Mouse (Mus musculus) midbrain, embryonic 10.5 days (tissue): ENCODE data around the gene Psap. TPM values are rescaled to one million over a fixed set of nuclear protein-coding genes. Genes with fewer than 3 reads are reported as not detected.

Experiments
- DNase-seq: peaks from one replicate; pipeline ENCODE4 v3.0.0-alpha.2; 2017; ENCODE audit warnings: low spot score
- H3K27ac ChIP-seq: fragments of 300-500 bp; sonication (generic); replicated peaks from 2 replicates; pipeline ENCODE4 v1.5.1; 2016; ENCODE audit warnings: mild to moderate bottlenecking
- H3K27me3 ChIP-seq: fragments of 300-500 bp; sonication (generic); 2 replicates; pipeline ENCODE4 v1.6.1; 2016; ENCODE audit warnings: low read depth, mild to moderate bottlenecking; ENCODE audit not compliant: poor library complexity, severe bottlenecking
- H3K36me3 ChIP-seq: fragments of 300-500 bp; sonication (generic); 2 replicates; pipeline ENCODE4 v1.6.1; 2016; ENCODE audit warnings: mild to moderate bottlenecking, moderate library complexity
- H3K4me1 ChIP-seq: fragments of 300-500 bp; sonication (generic); 2 replicates; pipeline ENCODE4 v1.6.1; 2016
- H3K4me3 ChIP-seq: fragments of 300-500 bp; sonication (generic); 2 replicates; pipeline ENCODE4 v1.5.1; 2016; ENCODE audit warnings: mild to moderate bottlenecking, moderate library complexity
- H3K9me3 ChIP-seq: fragments of 300-500 bp; sonication (generic); replicated peaks from 2 replicates; pipeline ENCODE4 v1.6.1; 2016; ENCODE audit warnings: mild to moderate bottlenecking
- WGBS: fragments of 180-500 bp; shearing (Covaris S2); methylation state at CpG from one replicate; pipeline ENCODE4 v1.1.7; 2016; 5-methylcytosine and 5-hydroxymethylcytosine counted together
- polyA plus RNA-seq: library from polyadenylated mRNA; unstranded; fragments of >200 nt; fragmentation: Nextera tagmentation; extraction: Ambion mirVana; gene quantifications from 2 replicates; pipeline ENCODE4 v1.2.1, GENCODE M21; 2016

Gene Psap
- polyA plus RNA-seq, 1 experiment from 2014 or later, result 52.0 TPM

GRCm38 (mm10) chr10:60347768-60348610 lies 70.6 kb downstream of the Psap start:
- H3K27ac ChIP-seq, result no peak overlapping the region
- H3K27me3 ChIP-seq, result peaks cover 38% of the 10 kb centered on the region
- WGBS, result 27% methylated on average over 9 of the region's 9 CpGs
- no peaks in the 10 kb centered on the region for H3K9me3 ChIP-seq
- DNase-seq, result no peak
- peaks cover 76% of the 10 kb centered on the region for H3K4me1 ChIP-seq
- no peaks in the 10 kb centered on the region for H3K36me3 ChIP-seq
- H3K4me3 ChIP-seq, result peak overlapping the region; percentile 55; the same call in 1 of the 2 replicates

DNA sequence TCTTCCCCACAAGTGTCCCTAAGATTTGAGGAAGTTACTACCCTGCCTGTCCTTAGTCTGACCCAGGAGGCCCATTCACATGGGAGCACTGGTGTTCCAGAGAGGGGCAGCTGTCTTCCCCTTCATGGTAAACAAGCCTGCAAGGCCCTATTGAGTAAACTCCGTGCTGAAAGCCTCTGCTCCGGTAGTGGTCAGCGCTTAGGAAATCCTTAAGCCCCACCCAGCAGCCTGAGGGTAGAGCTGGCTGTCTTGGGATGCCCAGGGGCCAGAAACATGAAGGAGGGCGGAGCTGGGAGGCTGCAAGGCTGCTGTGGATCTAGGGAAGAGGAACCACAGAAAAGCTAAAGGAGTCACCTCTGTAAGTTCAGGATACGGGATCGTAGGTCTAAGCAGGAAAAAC lies 71.6 kb downstream of the Psap start:
- Histone ChIP-seq H3K27ac (0 out of 2 replicates have a peak overlapping the region, but pooled peaks have one; percentile 2), H3K36me3 (no peaks in the 10 kb centered on the region), H3K4me3 (no peak overlapping the region), H3K4me1 (peaks cover 81% of the 10 kb centered on the region), H3K27me3 (peaks cover 38% of the 10 kb centered on the region), H3K9me3 (no peaks in the 10 kb centered on the region)
- 34% methylated on average over 6 of the region's 6 CpGs for WGBS
- no peak for DNase-seq

GRCm38 (mm10) chr10:60349644-60350043 lies 72.2 kb downstream of the Psap start:
- Histone ChIP-seq H3K27ac (no peak overlapping the region), H3K36me3 (no peaks in the 10 kb centered on the region), H3K9me3 (no peaks in the 10 kb centered on the region), H3K4me3 (no peak overlapping the region), H3K4me1 (peaks cover 76% of the 10 kb centered on the region), H3K27me3 (peaks cover 38% of the 10 kb centered on the region)
- no peak for DNase-seq
- WGBS, result 85% methylated on average over 5 of the region's 5 CpGs

GRCm38 (mm10) chr10:60350077-60350804 lies 72.8 kb downstream of the Psap start:
- Histone ChIP-seq H3K27me3 (peaks cover 38% of the 10 kb centered on the region), H3K36me3 (no peaks in the 10 kb centered on the region), H3K4me1 (peaks cover 70% of the 10 kb centered on the region), H3K4me3 (no peak overlapping the region), H3K27ac (peak overlapping the region; percentile 33; the same call in 1 of the 2 replicates), H3K9me3 (no peaks in the 10 kb centered on the region)
- DNase-seq, result no peak
- 62% methylated on average over 5 of the region's 5 CpGs for WGBS

GRCm38 (mm10) chr10:60350805-60351167 lies 73.4 kb downstream of the Psap start:
- peak overlapping the region; percentile 72 for H3K27ac ChIP-seq
- peak; percentile 69 for DNase-seq
- peaks cover 70% of the 10 kb centered on the region for H3K4me1 ChIP-seq
- no peak overlapping the region for H3K4me3 ChIP-seq
- no peaks in the 10 kb centered on the region for H3K36me3 ChIP-seq
- no peaks in the 10 kb centered on the region for H3K9me3 ChIP-seq
- WGBS, result 48% methylated on average over 3 of the region's 3 CpGs
- H3K27me3 ChIP-seq, result peaks cover 37% of the 10 kb centered on the region

DNA sequence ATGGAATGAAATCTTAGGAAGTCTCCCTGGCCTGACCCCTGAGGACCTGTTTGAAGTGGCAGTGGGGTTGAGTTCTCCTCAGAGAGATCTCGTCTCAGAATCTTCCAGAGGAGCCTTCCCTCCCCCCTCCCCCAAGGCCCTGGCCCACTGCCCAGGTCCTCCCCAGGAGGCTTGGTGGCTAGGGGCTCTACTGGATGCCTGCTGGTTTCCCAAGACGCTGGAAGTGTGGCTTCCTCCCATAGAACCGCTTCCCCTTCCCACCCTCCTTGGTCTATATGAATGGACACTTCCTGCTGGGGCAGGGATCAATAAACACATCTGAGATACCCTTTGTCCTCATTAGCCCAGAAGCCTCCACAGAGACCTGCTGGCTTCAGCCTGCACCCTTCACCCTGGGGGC lies 73.8 kb downstream of the Psap start:
- Histone ChIP-seq H3K4me1 (peaks cover 70% of the 10 kb centered on the region), H3K36me3 (no peaks in the 10 kb centered on the region), H3K27me3 (peaks cover 33% of the 10 kb centered on the region), H3K4me3 (no peak overlapping the region), H3K27ac (peak overlapping the region; percentile 72), H3K9me3 (no peaks in the 10 kb centered on the region)
- 27% methylated on average over 3 of the region's 3 CpGs for WGBS
- DNase-seq, result peak; percentile 22

- Histone ChIP-seq H3K27ac (peak overlapping the region; percentile 72), H3K27me3 (peaks cover 26% of the 10 kb centered on the region), H3K9me3 (no peaks in the 10 kb centered on the region), H3K36me3 (no peaks in the 10 kb centered on the region), H3K4me3 (no peak overlapping the region), H3K4me1 (peaks cover 63% of the 10 kb centered on the region)
- 41% methylated on average over 7 of the region's 7 CpGs for WGBS
- peak; percentile 42 for DNase-seq
These were observed 74.5 kb downstream of the Psap start for GRCm38 (mm10) chr10:60351761-60352455.

Other genes with a start within 250 kb of the Psap start
- 7.9 and 16.0 TPM in 2 replicates for gene Spock2, start 171.4 kb upstream of the Psap start, polyA plus RNA-seq
- gene Chst3, start 58.4 kb upstream of the Psap start, polyA plus RNA-seq, result 2.0 and 2.5 TPM in 2 replicates
- 1.9 and 2.3 TPM in 2 replicates for gene Vsir, start 69.2 kb downstream of the Psap start, polyA plus RNA-seq
- 3.7 and 5.5 TPM in 2 replicates for gene Gm17455, start 122.1 kb downstream of the Psap start, polyA plus RNA-seq